Mouse (Mus musculus) embryonic facial prominence, embryonic 12.5 days (tissue): Measurements from ENCODE around the gene Dtwd1. TPM values are rescaled to one million over a fixed set of nuclear protein-coding genes. Genes with fewer than 3 reads are reported as not detected.
"Not testable (repeated sequence)": the region's sequence is repeated elsewhere in the genome, so short reads cannot be mapped to it uniquely, and the experiment has no call there.

Source experiments
- ATAC-seq: fragments of 200-750 bp; cut with Nextera tagmentation; 2 replicates; pipeline ENCODE4 v1.8.0; 2017; ENCODE audit not compliant: insufficient number of reproducible peaks, insufficient read depth, low FRiP score, low TSS enrichment
- H3K27ac ChIP-seq: fragments of 300-500 bp; sonication (generic); 2 replicates; pipeline ENCODE4 v1.5.1; 2016; ENCODE audit warnings: mild to moderate bottlenecking
- H3K27me3 ChIP-seq: fragments of 300-500 bp; sonication (generic); 2 replicates; pipeline ENCODE4 v1.6.1; 2016; ENCODE audit warnings: mild to moderate bottlenecking, moderate library complexity
- H3K36me3 ChIP-seq: fragments of 300-500 bp; sonication (generic); 2 replicates; pipeline ENCODE4 v1.6.1; 2016; ENCODE audit warnings: mild to moderate bottlenecking
- H3K4me1 ChIP-seq: fragments of 300-500 bp; sonication (generic); 2 replicates; pipeline ENCODE4 v1.6.1; 2016
- H3K4me2 ChIP-seq: fragments of 300-500 bp; sonication (generic); replicated peaks from 2 replicates; pipeline ENCODE4 v1.6.1; 2016; ENCODE audit warnings: mild to moderate bottlenecking, moderate library complexity
- H3K4me3 ChIP-seq: fragments of 300-500 bp; sonication (generic); 2 replicates; pipeline ENCODE4 v1.5.1; 2016; ENCODE audit warnings: mild to moderate bottlenecking
- H3K9ac ChIP-seq: fragments of 300-500 bp; sonication (generic); 2 replicates; pipeline ENCODE4 v1.6.1; 2016; ENCODE audit warnings: mild to moderate bottlenecking, moderate library complexity
- H3K9me3 ChIP-seq: fragments of 300-500 bp; sonication (generic); 2 replicates; pipeline ENCODE4 v1.6.1; 2016; ENCODE audit warnings: mild to moderate bottlenecking, moderate library complexity
- WGBS: fragments of 180-500 bp; shearing (Covaris S2); methylation state at CpG from one replicate; pipeline ENCODE4 v1.1.7; 2016; 5-methylcytosine and 5-hydroxymethylcytosine counted together
- polyA plus RNA-seq: library from polyadenylated mRNA; unstranded; fragments of >200 nt; fragmentation: Nextera tagmentation; extraction: Ambion mirVana; gene quantifications from 2 replicates; pipeline ENCODE4 v1.2.1, GENCODE M21; 2016

Dtwd1 gene
- polyA plus RNA-seq, 1 experiment from 2014 or later, result 26.4 TPM

- not testable (repeated sequence) for H3K4me1 ChIP-seq, H3K27me3 ChIP-seq, H3K27ac ChIP-seq, H3K4me2 ChIP-seq, H3K4me3 ChIP-seq, H3K36me3 ChIP-seq, ATAC-seq, H3K9ac ChIP-seq, H3K9me3 ChIP-seq
- WGBS, result 84% methylated on average over 3 of the region's 3 CpGs
Measured at GRCm38 (mm10) chr2:126214800-126215199, 62.9 kb downstream of the Dtwd1 start, which contains the start of gene Gm17555. Gene Gm17555, plus strand, starts transcription at chr2:126215100.

Other genes starting within 250 kb of the Dtwd1 start
- 6.4 and 6.8 TPM in 2 replicates for gene Fgf7, start 117.5 kb upstream of the Dtwd1 start, polyA plus RNA-seq
- gene Fam227b, start 137 bp upstream of the Dtwd1 start, polyA plus RNA-seq, result not detected in 2 replicates
- gene Gm17555, start 63.0 kb downstream of the Dtwd1 start, polyA plus RNA-seq, result not detected in 2 replicates